Comparison of ENCODE assay signal across 9 mouse cellular contexts in the genomic region with DNA sequence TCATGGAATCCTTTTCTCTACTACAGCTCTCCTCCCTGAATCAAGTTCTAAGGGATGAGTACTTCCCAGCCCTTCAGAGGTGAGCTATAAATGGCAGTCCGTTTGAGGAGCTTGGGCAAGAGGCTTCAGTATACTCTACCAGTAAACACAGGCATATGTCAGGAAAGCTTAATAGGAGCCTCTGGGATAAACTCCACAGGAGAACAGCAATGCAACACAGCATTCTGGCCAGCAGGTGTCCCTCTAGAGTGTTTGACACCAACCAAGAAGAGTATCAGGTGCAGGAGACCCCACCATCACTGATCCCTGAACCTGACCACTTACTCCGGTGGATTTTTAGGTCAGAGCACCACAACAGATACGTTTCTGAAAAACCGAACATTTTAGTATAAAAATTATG.
A peak's percentile ranks its signal among the peaks of the same experiment; 100 is the strongest.
DNase-seq lines count a peak whose midpoint lies in the region; TF ChIP-seq lines count a peak whose summit lies in the region.
"Had no signal": no experiment of that assay in that cellular context is flagged by ENCODE, and none has a peak within 500 bp of the region (broad histone marks: within the 10 kb centered on the region; RNA-seq: fewer than 3 reads in every experiment).

No protein-coding gene starts in this region.

- no peak for TF ChIP-seq POLR2A in thymus, adult 2 months (IDR thresholded peaks at IDR 0.05; ENCODE audit: control insufficient read depth, extremely low read depth, insufficient read depth, low read length, poor library complexity)

- no peaks in the 10 kb centered on the region for H3K27me3 ChIP-seq in thymus, adult 2 months (ENCODE audit: control insufficient read depth, insufficient read depth, low read length)
- H3K27me3 ChIP-seq: neural tube, embryonic 13.5 days had no signal

- peak; percentile 79 for DNase-seq in heart, postnatal 4 days
- no peak for DNase-seq in heart, adult 8-10 months (ENCODE audit: low spot score)
- DNase-seq in thymus, adult 2 months, result peak; percentile 52
- no peak for DNase-seq in thymus, adult 18-20 months
- peak; percentile 27 for DNase-seq in embryo, embryonic 9.5 days (ENCODE audit: extremely low spot score)
- peak; percentile 70 for DNase-seq in lung, postnatal 14 days
- no peak for DNase-seq in adrenal gland, postnatal 25 days
- no peak for DNase-seq in spleen, postnatal 36 days (ENCODE audit: low spot score in 2 of 2)

- H3K4me1 ChIP-seq in thymus, adult 2 months (replicated peaks; ENCODE audit: control insufficient read depth, insufficient read depth, low read length), result peaks cover 3% of the 10 kb centered on the region; the same call in 1 of the 2 replicates
- H3K4me1 ChIP-seq: neural tube, embryonic 13.5 days had no signal

- no peak overlapping the region for H3K27ac ChIP-seq in thymus, adult 2 months (ENCODE audit: control insufficient read depth, insufficient read depth, low read length)
- H3K27ac ChIP-seq: neural tube, embryonic 13.5 days had no signal

- 91% methylated on average over 4 of the region's 4 CpGs for WGBS in thymus, adult 2 months

- no peak overlapping the region for H3K4me3 ChIP-seq in thymus, adult 2 months (ENCODE audit: control insufficient read depth, insufficient read depth, low read length)
- H3K4me3 ChIP-seq: neural tube, embryonic 13.5 days had no signal

- TF ChIP-seq CTCF in thymus, adult 2 months (IDR thresholded peaks at IDR 0.05; ENCODE audit: borderline replicate concordance, control insufficient read depth, extremely low read depth, insufficient read depth, low read length, poor library complexity), result no peak

- H3K36me3 ChIP-seq in thymus, adult 2 months (ENCODE audit: control insufficient read depth, insufficient read depth, low read length), result no peaks in the 10 kb centered on the region
- H3K36me3 ChIP-seq: neural tube, embryonic 13.5 days had no signal

Comparison
In these comparisons a context has a peak if more than half of its experiments do, and no peak if none do; other contexts are left out.
1. DNase-seq: peak in heart, postnatal 4 days (single experiment), thymus, adult 2 months (single experiment), embryo, embryonic 9.5 days (single experiment) and lung, postnatal 14 days (single experiment); none in heart, adult 8-10 months (single experiment), thymus, adult 18-20 months (0 of 2), adrenal gland, postnatal 25 days (single experiment) and spleen, postnatal 36 days (0 of 2).